Mouse (Mus musculus): Measurements from ENCODE around the gene Trim27. TPM values are rescaled to one million over a fixed set of nuclear protein-coding genes. Genes with fewer than 3 reads are reported as not detected.

The Trim27 gene
- 10 to 100 TPM; 57.8 to 76.7 TPM for polyA plus RNA-seq (2012; fragmentation: generic; extraction: Trizol)

GRCm38 (mm10) chr13:21179367-21179723 is at the start of gene Trim27:
Gene Trim27, plus strand, starts transcription at chr13:21179445.

DNA sequence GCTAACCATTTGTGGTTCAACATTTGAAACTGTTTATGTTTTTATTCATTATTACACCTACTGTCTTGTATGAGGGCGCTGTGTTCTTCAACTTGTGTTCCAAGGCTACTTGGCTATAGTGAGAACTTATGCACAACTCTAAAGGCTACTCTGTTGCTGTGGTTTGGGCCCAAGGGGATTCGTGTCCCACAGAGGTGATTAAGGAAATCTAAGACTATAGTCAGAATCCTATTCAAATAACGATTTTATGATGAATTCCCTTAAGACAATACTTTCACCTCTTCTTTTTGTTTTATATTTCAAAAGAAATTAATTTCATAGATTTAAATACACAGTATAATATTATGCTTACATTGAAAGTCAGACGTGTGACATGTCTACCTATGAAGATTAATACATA is 33.5 kb upstream of the Trim27 start, which contains the start of gene Olfr1368:
Gene Olfr1368, minus strand, starts transcription at position 101 of the 400 bp plus-strand sequence.

Other genes with a start within 250 kb of the Trim27 start
- gene Olfr1370, start 104.5 kb upstream of the Trim27 start, polyA plus RNA-seq (2012; fragmentation: generic; extraction: Trizol) = not detected
- not detected for gene Olfr1369-ps1, start 68.0 kb upstream of the Trim27 start, polyA plus RNA-seq (2012; fragmentation: generic; extraction: Trizol)
- gene Olfr263, start 49.8 kb upstream of the Trim27 start, polyA plus RNA-seq (2012; fragmentation: generic; extraction: Trizol) = not detected
- not detected for gene Olfr1368, start 33.6 kb upstream of the Trim27 start, polyA plus RNA-seq (2012; fragmentation: generic; extraction: Trizol)
- gene Gpx5, start 113.3 kb downstream of the Trim27 start, polyA plus RNA-seq (2012; fragmentation: generic; extraction: Trizol) = not detected
- gene Gpx6, start 132.7 kb downstream of the Trim27 start, polyA plus RNA-seq (2012; fragmentation: generic; extraction: Trizol) = not detected
- not detected for gene Olfr1367, start 167.5 kb downstream of the Trim27 start, polyA plus RNA-seq (2012; fragmentation: generic; extraction: Trizol)
- 1 to 10 TPM in 1 of 2 experiments, under 1 TPM in 1; 0.33 to 4.3 TPM for gene Zscan12, start 183.4 kb downstream of the Trim27 start, polyA plus RNA-seq (2012; fragmentation: generic; extraction: Trizol)
- 10 to 100 TPM in 1 of 2 experiments, 1 to 10 TPM in 1; 1.0 to 19.6 TPM for gene Zkscan3, start 223.3 kb downstream of the Trim27 start, polyA plus RNA-seq (2012; fragmentation: generic; extraction: Trizol)

Measured in C3H10T1/2 (cell line).